Mouse (Mus musculus) intestine, embryonic 16.5 days (tissue): ENCODE results near the gene 4933415A04Rik. TPM values are rescaled to one million over a fixed set of nuclear protein-coding genes. Genes with fewer than 3 reads are reported as not detected.

ENCODE experiments used
- ATAC-seq: fragments of 200-750 bp; cut with Nextera tagmentation; 2 replicates; pipeline ENCODE4 v1.8.0; 2017; ENCODE audit warnings: moderate TSS enrichment, moderate library complexity
- H3K27ac ChIP-seq: fragments of 300-500 bp; sonication (generic); 2 replicates; pipeline ENCODE4 v1.5.1; 2014; ENCODE audit warnings: mild to moderate bottlenecking, low read length
- H3K27me3 ChIP-seq: fragments of 300-500 bp; sonication (generic); replicated peaks from 2 replicates; pipeline ENCODE4 v1.6.1; 2014; ENCODE audit warnings: low read length, control low read depth, mixed read lengths; ENCODE audit not compliant: control insufficient read depth, insufficient read depth
- H3K36me3 ChIP-seq: fragments of 300-500 bp; sonication (generic); 2 replicates; pipeline ENCODE4 v1.6.1; 2014; ENCODE audit warnings: low read length, control low read depth; ENCODE audit not compliant: control insufficient read depth, insufficient read depth
- H3K4me1 ChIP-seq: fragments of 300-500 bp; sonication (generic); 2 replicates; pipeline ENCODE4 v1.6.1; 2014; ENCODE audit warnings: low read length, control low read depth, mixed read lengths; ENCODE audit not compliant: control insufficient read depth, insufficient read depth
- H3K4me2 ChIP-seq: fragments of 300-500 bp; sonication (generic); 2 replicates; pipeline ENCODE4 v1.6.1; 2014; ENCODE audit warnings: low read depth, low read length, control low read depth
- H3K4me3 ChIP-seq: fragments of 300-500 bp; sonication (generic); 2 replicates; pipeline ENCODE4 v1.5.1; 2014; ENCODE audit warnings: mild to moderate bottlenecking, low read length
- H3K9ac ChIP-seq: fragments of 300-500 bp; sonication (generic); 2 replicates; pipeline ENCODE4 v1.6.1; 2014; ENCODE audit warnings: low read depth, low read length
- H3K9me3 ChIP-seq: fragments of 300-500 bp; sonication (generic); 2 replicates; pipeline ENCODE4 v1.6.1; 2016; ENCODE audit warnings: low read length, control low read depth; ENCODE audit not compliant: control insufficient read depth
- whole genome bisulfite sequencing: fragments of 180-500 bp; shearing (Covaris S2); extraction: QIAGEN DNeasy Blood & Tissue Kit; methylation state at CpG from one replicate; pipeline ENCODE4 v1.1.7; 2014; 5-methylcytosine and 5-hydroxymethylcytosine counted together
- polyA plus RNA-seq: library from polyadenylated mRNA; unstranded; fragments of >200 nt; fragmentation: Nextera tagmentation; extraction: Ambion mirVana; gene quantifications from 2 replicates; pipeline ENCODE4 v1.2.1, GENCODE M21; 2015

4933415A04Rik gene
- polyA plus RNA-seq, 1 experiment from 2014 or later = 5.0 TPM

- Histone ChIP-seq H3K27ac (peak overlapping the region; percentile 65), H3K4me2 (no peak overlapping the region), H3K36me3 (no peaks in the 10 kb centered on the region), H3K4me3 (no peak overlapping the region), H3K9ac (peak overlapping the region; percentile 25; the same call in 1 of the 2 replicates), H3K4me1 (peaks cover 17% of the 10 kb centered on the region), H3K27me3 (no peaks in the 10 kb centered on the region), H3K9me3 (peaks cover 3% of the 10 kb centered on the region)
- peak; percentile 16; the same call in 1 of the 2 replicates for ATAC-seq
- 61% methylated on average over 7 of the region's 7 CpGs for whole genome bisulfite sequencing
Measured at GRCm38 (mm10) chr11:43618403-43618802, 31.6 kb downstream of the 4933415A04Rik start.

GRCm38 (mm10) chr11:43621769-43622168 lies 34.9 kb downstream of the 4933415A04Rik start:
- H3K36me3 ChIP-seq = no peaks in the 10 kb centered on the region
- WGBS = 71% methylated on average over 5 of the region's 5 CpGs
- no peak overlapping the region for H3K9ac ChIP-seq
- H3K4me2 ChIP-seq = no peak overlapping the region
- 0 out of 2 replicates have a peak overlapping the region, but pooled peaks have one; percentile 30 for H3K27ac ChIP-seq
- H3K9me3 ChIP-seq = no peaks in the 10 kb centered on the region
- ATAC-seq = peak; percentile 73
- H3K4me1 ChIP-seq = peaks cover 26% of the 10 kb centered on the region
- H3K27me3 ChIP-seq = no peaks in the 10 kb centered on the region
- H3K4me3 ChIP-seq = no peak overlapping the region

GRCm38 (mm10) chr11:43624341-43624740 lies 37.5 kb downstream of the 4933415A04Rik start:
- no peak overlapping the region for H3K4me2 ChIP-seq
- H3K27me3 ChIP-seq = no peaks in the 10 kb centered on the region

GRCm38 (mm10) chr11:43626300-43626926 lies 39.6 kb downstream of the 4933415A04Rik start:
- 12% methylated on average over 12 of the region's 12 CpGs for WGBS
- peak overlapping the region; percentile 56 for H3K9ac ChIP-seq

More at GRCm38 (mm10) chr11:43624341-43624740, 37.5 kb downstream of the 4933415A04Rik start:
- H3K36me3 ChIP-seq = no peaks in the 10 kb centered on the region
- no peaks in the 10 kb centered on the region for H3K9me3 ChIP-seq
- ATAC-seq = no peak
- 77% methylated on average over 1 of the region's 1 CpGs for WGBS
- H3K9ac ChIP-seq = no peak overlapping the region
- H3K4me3 ChIP-seq = no peak overlapping the region
- H3K4me1 ChIP-seq = peaks cover 21% of the 10 kb centered on the region
- H3K27ac ChIP-seq = no peak overlapping the region

GRCm38 (mm10) chr11:43626927-43627645 lies 40.2 kb downstream of the 4933415A04Rik start:
- Histone ChIP-seq H3K4me2 (peak overlapping the region; percentile 59), H3K9ac (peak overlapping the region; percentile 56), H3K27ac (peak overlapping the region; percentile 81), H3K27me3 (no peaks in the 10 kb centered on the region), H3K4me1 (peaks cover 21% of the 10 kb centered on the region), H3K9me3 (no peaks in the 10 kb centered on the region), H3K36me3 (no peaks in the 10 kb centered on the region), H3K4me3 (peak overlapping the region; percentile 32)
- 43% methylated on average over 18 of the region's 18 CpGs for WGBS
- ATAC-seq = 0 out of 2 replicates have a peak, but pooled peaks have one; percentile 1

More at GRCm38 (mm10) chr11:43626300-43626926, 39.6 kb downstream of the 4933415A04Rik start:
- peak overlapping the region; percentile 81 for H3K27ac ChIP-seq
- H3K27me3 ChIP-seq = no peaks in the 10 kb centered on the region
- H3K36me3 ChIP-seq = no peaks in the 10 kb centered on the region
- peak overlapping the region; percentile 32 for H3K4me3 ChIP-seq
- H3K4me2 ChIP-seq = peak overlapping the region; percentile 59
- no peaks in the 10 kb centered on the region for H3K9me3 ChIP-seq
- peaks cover 21% of the 10 kb centered on the region for H3K4me1 ChIP-seq
- peak; percentile 84 for ATAC-seq

GRCm38 (mm10) chr11:43631645-43632044 lies 44.8 kb downstream of the 4933415A04Rik start:
- no peak overlapping the region for H3K4me2 ChIP-seq
- H3K27ac ChIP-seq = no peak overlapping the region
- 83% methylated on average over 9 of the region's 9 CpGs for WGBS
- H3K36me3 ChIP-seq = no peaks in the 10 kb centered on the region
- no peak overlapping the region for H3K4me3 ChIP-seq
- H3K27me3 ChIP-seq = no peaks in the 10 kb centered on the region
- no peak overlapping the region for H3K9ac ChIP-seq
- ATAC-seq = no peak
- H3K4me1 ChIP-seq = peaks cover 27% of the 10 kb centered on the region
- no peaks in the 10 kb centered on the region for H3K9me3 ChIP-seq

- Histone ChIP-seq H3K36me3 (no peaks in the 10 kb centered on the region), H3K9me3 (no peaks in the 10 kb centered on the region), H3K4me3 (no peak overlapping the region), H3K4me2 (no peak overlapping the region), H3K27ac (0 out of 2 replicates have a peak overlapping the region, but pooled peaks have one; percentile 12), H3K9ac (no peak overlapping the region), H3K27me3 (no peaks in the 10 kb centered on the region), H3K4me1 (peaks cover 18% of the 10 kb centered on the region)
- WGBS = 34% methylated on average over 4 of the region's 4 CpGs
- no peak for ATAC-seq
Measured at GRCm38 (mm10) chr11:43632566-43632965, 45.7 kb downstream of the 4933415A04Rik start.

- Histone ChIP-seq H3K9ac (no peak overlapping the region), H3K4me2 (no peak overlapping the region), H3K4me3 (no peak overlapping the region), H3K36me3 (no peaks in the 10 kb centered on the region), H3K27ac (0 out of 2 replicates have a peak overlapping the region, but pooled peaks have one; percentile 12), H3K27me3 (no peaks in the 10 kb centered on the region), H3K4me1 (peaks cover 18% of the 10 kb centered on the region), H3K9me3 (no peaks in the 10 kb centered on the region)
- 0 out of 2 replicates have a peak, but pooled peaks have one; percentile 8 for ATAC-seq
- WGBS = 57% methylated on average over 6 of the region's 6 CpGs
Measured at GRCm38 (mm10) chr11:43633165-43633564, 46.3 kb downstream of the 4933415A04Rik start.

GRCm38 (mm10) chr11:43633658-43634401 lies 47.0 kb downstream of the 4933415A04Rik start:
- Histone ChIP-seq H3K27ac (peak overlapping the region; percentile 43), H3K4me2 (0 out of 2 replicates have a peak overlapping the region, but pooled peaks have one; percentile 11), H3K9ac (peak overlapping the region; percentile 50; the same call in 1 of the 2 replicates), H3K4me1 (peaks cover 18% of the 10 kb centered on the region), H3K27me3 (no peaks in the 10 kb centered on the region), H3K36me3 (no peaks in the 10 kb centered on the region), H3K4me3 (no peak overlapping the region), H3K9me3 (no peaks in the 10 kb centered on the region)
- 15% methylated on average over 19 of the region's 19 CpGs for WGBS
- peak; percentile 93 for ATAC-seq
